Mouse (Mus musculus) thymus, adult 2 months (tissue): ENCODE measurements around the gene As3mt.

Source experiments
- CTCF ChIP-seq: fragments of 200-500 bp; IDR thresholded peaks from 2 replicates; pipeline ENCODE4 v1.5.1; 2012; ENCODE audit warnings: mild to moderate bottlenecking, control low read depth, low read length, moderate library complexity, borderline replicate concordance; ENCODE audit not compliant: control insufficient read depth, poor library complexity, insufficient read depth; ENCODE audit errors: extremely low read depth
- POLR2A ChIP-seq: fragments of 200-500 bp; IDR thresholded peaks from 2 replicates; pipeline ENCODE4 v1.6.1; 2012; ENCODE audit warnings: mild to moderate bottlenecking, low read length, control low read depth, moderate library complexity; ENCODE audit not compliant: control insufficient read depth, poor library complexity, insufficient read depth; ENCODE audit errors: extremely low read depth

DNA sequence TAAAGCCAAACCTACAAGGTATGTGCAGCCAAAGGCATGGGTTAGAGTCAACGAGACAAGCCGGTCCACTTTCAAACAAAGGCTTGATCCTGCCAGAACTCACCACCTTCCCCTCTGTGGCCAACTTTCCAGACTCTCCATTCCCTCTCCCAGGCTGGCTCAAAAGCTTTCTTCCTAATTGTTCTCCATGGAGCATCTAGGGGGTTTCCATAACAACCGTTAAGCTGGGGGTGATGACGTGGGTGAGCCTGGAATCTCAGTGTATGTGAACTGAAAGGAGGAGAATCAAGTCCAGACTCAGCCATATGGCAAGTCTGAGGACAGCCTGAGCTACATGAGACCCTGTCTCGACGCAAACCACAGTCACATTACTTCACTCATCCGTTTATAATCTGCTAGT lies 41.8 kb upstream of the As3mt start:
- no peak for TF ChIP-seq CTCF
- TF ChIP-seq POLR2A, result no peak
